Mouse (Mus musculus) spleen, adult 2 months (tissue): ENCODE data around the gene Bpifc. TPM values are rescaled to one million over a fixed set of nuclear protein-coding genes. Genes with fewer than 3 reads are reported as not detected.

Experiments
- DNase-seq, 2 experiments: peaks; one replicate each; pipeline versions ENCODE4 v3.0.0 to v3.0.0-alpha.2; 2012 to 2021; ENCODE audit warnings: low spot score in 2 of 2, low read depth in 1 of 2
- H3K27ac ChIP-seq: fragments of 200-500 bp; 2 replicates; pipeline ENCODE4 v1.5.1; 2012; ENCODE audit warnings: low read length, inconsistent platforms; ENCODE audit not compliant: insufficient read depth
- H3K27me3 ChIP-seq: fragments of 200-500 bp; 2 replicates; pipeline ENCODE4 v1.6.1; 2012; ENCODE audit warnings: mild to moderate bottlenecking, moderate library complexity, low read length, inconsistent platforms; ENCODE audit not compliant: control insufficient read depth, insufficient read depth
- H3K36me3 ChIP-seq: fragments of 200-500 bp; 2 replicates; pipeline ENCODE4 v1.6.1; 2012; ENCODE audit warnings: mild to moderate bottlenecking, low read length, inconsistent platforms; ENCODE audit not compliant: control insufficient read depth, insufficient read depth
- H3K4me1 ChIP-seq: fragments of 200-500 bp; 2 replicates; pipeline ENCODE4 v1.6.1; 2011; ENCODE audit warnings: inconsistent platforms; ENCODE audit not compliant: control insufficient read depth, insufficient read depth, insufficient read length
- H3K4me3 ChIP-seq: fragments of 200-500 bp; 2 replicates; pipeline ENCODE4 v1.5.1; 2011; ENCODE audit warnings: mild to moderate bottlenecking, inconsistent platforms; ENCODE audit not compliant: insufficient read depth, insufficient read length; ENCODE audit errors: extremely low read depth
- CTCF ChIP-seq: fragments of 200-500 bp; IDR thresholded peaks from 2 replicates; pipeline ENCODE4 v1.5.1; 2011; ENCODE audit warnings: mild to moderate bottlenecking, inconsistent platforms; ENCODE audit not compliant: insufficient read depth, insufficient read length, insufficient replicate concordance; ENCODE audit errors: extremely low read depth
- POLR2A ChIP-seq: fragments of 200-500 bp; IDR thresholded peaks from 2 replicates; pipeline ENCODE4 v1.6.1; 2011; ENCODE audit warnings: low read depth, low read length, inconsistent platforms
- WGBS: fragments of 180-500 bp; shearing (Covaris S2); methylation state at CpG from one replicate; pipeline ENCODE4 v1.1.7; 2018; 5-methylcytosine and 5-hydroxymethylcytosine counted together
- polyA plus RNA-seq: library from polyadenylated mRNA; depleted of rRNA; stranded (reverse); fragments of >200 nt; gene quantifications from 2 replicates; pipeline ENCODE4 v1.2.3, GENCODE M21; 2012

Gene Bpifc
- polyA plus RNA-seq, 1 experiment, result not detected

DNA sequence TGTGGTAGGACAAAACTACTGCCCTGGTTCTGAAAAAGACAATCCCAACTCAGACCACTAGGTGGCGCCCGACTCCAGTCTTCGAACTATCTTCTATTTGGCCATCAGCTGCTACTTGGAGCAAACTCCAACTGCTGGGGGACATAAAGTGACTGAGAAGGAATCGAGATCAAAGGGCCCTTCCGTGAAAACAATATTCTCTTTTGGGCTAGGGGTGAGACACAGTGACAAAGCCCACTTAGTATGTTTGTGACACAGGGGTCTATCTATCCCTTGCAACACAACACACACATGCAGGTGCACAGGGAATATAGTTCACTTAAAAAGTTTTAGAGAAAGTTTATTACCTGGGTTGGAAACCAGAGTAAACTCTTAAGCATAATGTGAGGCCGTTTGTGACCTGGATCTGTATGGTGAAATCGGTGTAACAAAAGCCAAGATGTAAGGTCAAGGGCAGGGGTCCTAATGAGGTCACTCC, 43.5 kb downstream of the Bpifc start:
- Histone ChIP-seq H3K27me3 (no peaks in the 10 kb centered on the region), H3K4me1 (no peaks in the 10 kb centered on the region), H3K27ac (no peak overlapping the region), H3K4me3 (no peak overlapping the region), H3K36me3 (no peaks in the 10 kb centered on the region)
- peak; percentile 26 to 62 for DNase-seq
- WGBS, result 18% methylated on average over 7 of the region's 7 CpGs
- TF ChIP-seq CTCF, result peak; percentile 56; the same call in 1 of the 2 replicates
- no peak for TF ChIP-seq POLR2A

DNA sequence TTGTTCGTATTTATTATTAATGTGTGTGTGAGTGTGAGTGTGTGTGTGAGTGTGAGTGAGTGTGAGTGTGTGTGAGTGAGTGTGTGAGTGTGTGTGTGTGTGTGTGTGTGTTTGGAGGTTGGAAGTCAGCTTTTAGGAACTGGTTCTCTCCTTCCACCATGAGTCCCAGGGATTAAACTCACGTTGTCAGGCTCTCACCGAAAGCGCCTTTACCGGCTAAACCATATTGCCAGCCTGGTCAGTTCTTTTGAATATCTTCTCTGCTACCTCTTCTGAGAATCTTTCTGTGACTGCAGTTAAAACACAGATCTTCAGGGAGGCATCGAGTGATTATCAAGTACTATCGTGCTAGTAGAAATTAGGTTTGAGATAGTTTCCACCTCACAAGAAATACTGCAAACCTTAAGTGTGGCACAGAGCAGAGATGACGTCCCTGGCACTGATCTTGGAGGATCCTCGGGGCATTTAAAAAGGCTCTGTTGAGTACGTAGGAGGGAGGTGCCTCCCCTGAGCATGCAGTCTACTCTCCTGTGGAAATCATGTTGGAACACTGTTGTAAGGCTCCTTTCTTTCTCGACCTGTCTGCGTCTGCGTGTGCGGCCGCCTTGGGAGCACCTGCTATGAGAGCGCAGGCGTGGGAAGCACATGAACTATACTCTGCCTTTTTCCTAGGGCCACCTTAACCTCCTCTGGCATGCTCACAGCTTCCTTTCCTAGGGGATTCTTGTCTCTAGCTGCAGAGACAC, 44.1 kb downstream of the Bpifc start:
- Histone ChIP-seq H3K27ac (no peak overlapping the region), H3K4me1 (no peaks in the 10 kb centered on the region), H3K4me3 (no peak overlapping the region), H3K27me3 (no peaks in the 10 kb centered on the region), H3K36me3 (no peaks in the 10 kb centered on the region)
- no peak for DNase-seq
- 74% methylated on average over 17 of the region's 17 CpGs for WGBS
- TF ChIP-seq POLR2A (no peak), CTCF (no peak)

DNA sequence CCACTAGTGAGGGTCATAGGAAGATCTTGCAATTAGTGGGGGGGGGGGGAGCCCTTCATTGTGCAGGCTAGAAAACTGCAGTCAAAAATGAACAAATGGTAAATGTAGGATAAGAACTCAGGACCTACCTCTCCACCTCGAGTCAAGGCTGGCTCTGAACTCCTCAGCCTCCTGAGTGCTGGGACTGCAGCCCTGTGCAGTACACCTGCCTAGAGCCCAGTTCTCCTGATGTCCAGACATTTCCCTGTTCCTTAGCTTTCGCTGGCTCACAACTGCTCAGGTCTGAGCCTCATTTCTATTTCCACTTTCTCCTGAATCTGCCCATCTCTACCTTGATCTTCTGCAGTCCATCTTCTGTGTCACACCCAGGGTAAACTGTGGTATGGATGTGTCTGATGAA, 45.2 kb downstream of the Bpifc start:
- Histone ChIP-seq H3K27ac (no peak overlapping the region), H3K36me3 (no peaks in the 10 kb centered on the region), H3K4me3 (no peak overlapping the region), H3K27me3 (no peaks in the 10 kb centered on the region), H3K4me1 (no peaks in the 10 kb centered on the region)
- 70% methylated on average over 2 of the region's 2 CpGs for WGBS
- DNase-seq, result no peak
- no peak for TF ChIP-seq POLR2A
- TF ChIP-seq CTCF, result no peak

DNA sequence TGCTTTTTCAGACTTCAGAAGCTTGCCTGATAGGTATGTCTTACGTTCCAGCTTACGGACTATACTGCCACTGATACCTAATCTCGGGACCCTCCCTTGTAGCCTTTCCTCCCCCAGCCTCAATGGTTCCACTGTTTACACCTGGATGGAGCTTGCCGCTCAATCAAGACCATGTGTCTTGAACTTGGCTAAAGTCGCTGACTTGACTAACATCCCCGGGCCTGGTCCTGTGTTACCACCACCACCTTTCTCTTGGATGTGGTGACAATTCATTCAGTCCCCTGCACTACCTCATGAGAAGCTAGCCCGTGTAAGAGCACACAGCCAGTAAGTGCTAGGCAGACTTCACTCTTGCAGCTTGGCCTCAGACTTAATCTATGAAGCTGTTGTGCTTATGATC, 47.4 kb downstream of the Bpifc start:
- H3K4me3 ChIP-seq, result no peak overlapping the region
- no peaks in the 10 kb centered on the region for H3K27me3 ChIP-seq
- no peaks in the 10 kb centered on the region for H3K4me1 ChIP-seq
- no peak for DNase-seq
- TF ChIP-seq POLR2A (no peak), CTCF (no peak)
- no peaks in the 10 kb centered on the region for H3K36me3 ChIP-seq
- H3K27ac ChIP-seq, result no peak overlapping the region
- 91% methylated on average over 7 of the region's 7 CpGs for WGBS

DNA sequence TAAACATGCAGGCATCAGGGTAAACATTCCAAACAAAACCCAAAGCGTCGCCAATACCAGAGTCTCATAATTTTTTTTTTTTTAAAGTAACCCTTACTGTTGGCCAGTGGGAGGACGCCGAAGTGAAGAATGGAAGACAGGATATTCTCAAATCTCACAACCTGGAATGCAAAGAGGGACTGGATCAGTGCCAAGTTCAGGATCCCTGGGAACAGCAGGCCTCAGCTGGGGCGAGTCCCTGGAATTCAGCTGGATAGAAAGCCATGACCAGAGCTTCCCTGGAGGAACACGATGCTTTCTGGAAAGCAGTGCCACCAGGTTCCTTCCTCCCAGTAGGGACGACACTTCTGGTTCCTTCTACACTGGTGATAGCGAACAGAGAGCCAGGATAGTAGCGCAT, 48.8 kb downstream of the Bpifc start:
- Histone ChIP-seq H3K27me3 (no peaks in the 10 kb centered on the region), H3K36me3 (no peaks in the 10 kb centered on the region), H3K4me3 (no peak overlapping the region), H3K4me1 (no peaks in the 10 kb centered on the region), H3K27ac (no peak overlapping the region)
- 89% methylated on average over 9 of the region's 9 CpGs for WGBS
- no peak for TF ChIP-seq CTCF
- no peak for TF ChIP-seq POLR2A
- DNase-seq, result no peak

DNA sequence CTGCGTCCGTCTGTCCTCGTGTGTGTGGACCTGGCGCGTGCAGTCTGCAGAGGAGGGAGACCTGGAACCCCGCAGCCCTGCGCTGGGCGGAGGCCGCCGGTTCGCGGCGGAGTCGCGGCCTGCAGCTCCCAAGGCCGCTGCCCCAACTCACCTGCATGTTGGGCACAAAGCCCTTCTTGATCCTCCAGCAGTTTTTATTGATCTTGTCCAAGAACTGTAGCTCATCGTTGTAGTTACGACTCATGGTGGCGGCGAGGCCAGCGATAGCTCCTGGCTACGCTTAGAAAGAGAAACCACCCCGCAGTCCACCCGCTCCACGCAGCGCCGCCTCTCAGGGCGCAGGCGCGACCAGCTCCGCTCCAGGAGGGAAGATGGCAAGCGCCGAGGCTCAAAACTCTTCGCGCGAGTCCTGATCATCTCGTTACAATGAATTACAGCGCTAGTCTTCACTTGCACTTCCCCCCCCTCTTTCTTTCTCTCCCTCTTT, 54.2 kb downstream of the Bpifc start, which contains the start of gene Rtcb:
Rtcb (minus strand) TSS at position 360 of the 487 bp plus-strand sequence.
- peak; percentile 91 to 98 for DNase-seq
- H3K4me3 ChIP-seq, result peak within 1 kb of the TSS; percentile 83
- peaks cover 16% of the 10 kb centered on the region for H3K4me1 ChIP-seq
- H3K27ac ChIP-seq, result peak within 1 kb of the TSS; percentile 71
- H3K27me3 ChIP-seq, result no peaks in the 10 kb centered on the region
- WGBS, result under 1% methylated on average over 38 of the region's 38 CpGs
- peaks cover 8% of the 10 kb centered on the region for H3K36me3 ChIP-seq
- no peak for TF ChIP-seq CTCF
- TF ChIP-seq POLR2A, result peak; percentile 25; the same call in 1 of the 2 replicates
